8 mouse cellular contexts compared by ENCODE assay signal in genomic region chr15:84235646-84236045, GRCm38 (mm10). TPM values are rescaled to one million over a fixed set of nuclear protein-coding genes. Genes with fewer than 3 reads are reported as not detected.
A peak's percentile ranks its signal among the peaks of the same experiment; 100 is the strongest.
DNase-seq lines count a peak whose midpoint lies in the region; ATAC-seq lines count a peak whose summit lies in the region.

No protein-coding gene starts in this region.

- no peaks in the 10 kb centered on the region for H3K9me3 ChIP-seq in lung, embryonic 16.5 days (ENCODE audit: control insufficient read depth, low read length)

- peaks cover 37% of the 10 kb centered on the region for H3K4me1 ChIP-seq in lung, embryonic 16.5 days (replicated peaks; ENCODE audit: control insufficient read depth, insufficient read depth, low read length)

- peak; percentile 79 for ATAC-seq in lung, embryonic 16.5 days (ENCODE audit: low read depth)

- H3K4me3 ChIP-seq in lung, embryonic 16.5 days (ENCODE audit: low read length): no peak overlapping the region

- peaks cover 4% of the 10 kb centered on the region; the same call in 1 of the 2 replicates for H3K27me3 ChIP-seq in lung, embryonic 16.5 days (ENCODE audit: control insufficient read depth, insufficient read depth, low read depth, low read length)

- no peak overlapping the region for H3K4me2 ChIP-seq in lung, embryonic 16.5 days (ENCODE audit: low read depth, low read length)

- intact Hi-C loops in heart, postnatal 10 days (cut with DNase I): no loop called here

- no peak overlapping the region for H3K9ac ChIP-seq in lung, embryonic 16.5 days (ENCODE audit: low read length)

- 70% methylated on average over 7 of the region's 7 CpGs for WGBS in lung, embryonic 16.5 days

- peak overlapping the region; percentile 60 for H3K27ac ChIP-seq in lung, embryonic 16.5 days (ENCODE audit: low read length)

- H3K36me3 ChIP-seq in lung, embryonic 16.5 days (ENCODE audit: control insufficient read depth, insufficient read depth, low read length): no peaks in the 10 kb centered on the region

- DNase-seq in adrenal gland, adult (ENCODE audit: inconsistent age in 2 of 2, low spot score in 1 of 2): peak; percentile 70 to 81
- DNase-seq in adrenal gland, postnatal 25 days: no peak
- DNase-seq in MEL-GATA-1-ER (ENCODE audit: extremely low read depth, low read depth): peak; percentile 32
- peak; percentile 68 for DNase-seq in heart, postnatal 10 days
- no peak for DNase-seq in T-cell, adult 2 months (ENCODE audit: low spot score)
- no peak for DNase-seq in layer of hippocampus, adult 9-10 months (ENCODE audit: low spot score)
- no peak for DNase-seq in right cerebral cortex, postnatal 10 days (ENCODE audit: low spot score in 2 of 2)

RNA-seq across cellular contexts. Expression of gene Parvb, which starts 3.8 kb away (rescaled TPM):
- total RNA-seq in adrenal gland, postnatal 25 days (2021): 18.0 and 18.8 TPM in 2 replicates
- 100 to 1,000 TPM; 165 to 174 TPM for total RNA-seq in heart, postnatal 10 days (2021)
- 5.2 and 5.3 TPM in 2 replicates for polyA plus RNA-seq in lung, embryonic 16.5 days (2015; fragmentation: Nextera tagmentation; extraction: Ambion mirVana)

RNA-seq across cellular contexts. Expression of gene Samm50, which starts 43.6 kb away (rescaled TPM):
- 136 and 143 TPM in 2 replicates for total RNA-seq in adrenal gland, postnatal 25 days (2021)
- 100 to 1,000 TPM; 254 to 262 TPM for total RNA-seq in heart, postnatal 10 days (2021)
- polyA plus RNA-seq in lung, embryonic 16.5 days (2015; fragmentation: Nextera tagmentation; extraction: Ambion mirVana): 98.8 and 105 TPM in 2 replicates

Comparison
In these comparisons a context has a peak if more than half of its experiments do, and no peak if none do; other contexts are left out.
1. DNase-seq: peak in adrenal gland, adult (2 of 2), MEL-GATA-1-ER (single experiment) and heart, postnatal 10 days (2 of 2); none in adrenal gland, postnatal 25 days (single experiment), T-cell, adult 2 months (single experiment), layer of hippocampus, adult 9-10 months (single experiment) and right cerebral cortex, postnatal 10 days (0 of 2).